Mouse (Mus musculus): Measurements from ENCODE around the gene Sulf2. TPM values are rescaled to one million over a fixed set of nuclear protein-coding genes. Genes with fewer than 3 reads are reported as not detected.
"Not testable (repeated sequence)": the region's sequence is repeated elsewhere in the genome, so short reads cannot be mapped to it uniquely, and the experiment has no call there.

The Sulf2 gene
- polyA plus RNA-seq (2015; fragmentation: Nextera tagmentation; extraction: Ambion mirVana): 25.3 and 28.9 TPM in 2 replicates

- Histone ChIP-seq H3K9ac (peak within 1 kb of the TSS; percentile 83), H3K27ac (peak within 1 kb of the TSS; percentile 73), H3K9me3 (replicated peaks) (no peaks in the 10 kb centered on the region), H3K4me1 (peaks cover 69% of the 10 kb centered on the region), H3K4me2 (peak within 1 kb of the TSS; percentile 98), H3K4me3 (peak within 1 kb of the TSS; percentile 67), H3K36me3 (ENCODE audit: poor library complexity, severe bottlenecking) (no peaks in the 10 kb centered on the region), H3K27me3 (peaks cover 36% of the 10 kb centered on the region)
- WGBS: under 1% methylated on average over 23 of the region's 23 CpGs
- ATAC-seq: peak; percentile 50; the same call in 1 of the 2 replicates
Observed at GRCm38 (mm10) chr2:166155454-166155815, at the start of gene Sulf2. Gene Sulf2 (minus strand): TSS chr2:166155663.

GRCm38 (mm10) chr2:166204174-166204573 lies 48.7 kb upstream of the Sulf2 start:
- no peak overlapping the region for H3K9ac ChIP-seq
- no peak for ATAC-seq
- H3K4me3 ChIP-seq: no peak overlapping the region
- H3K4me1 ChIP-seq: peaks cover 12% of the 10 kb centered on the region; the same call in 1 of the 2 replicates
- 0 out of 2 replicates have a peak, but pooled peaks cover 10% of the 10 kb centered on the region for H3K27me3 ChIP-seq
- 90% methylated on average over 13 of the region's 13 CpGs for WGBS
- no peak overlapping the region for H3K4me2 ChIP-seq
- H3K27ac ChIP-seq: no peak overlapping the region
- H3K36me3 ChIP-seq (ENCODE audit: poor library complexity, severe bottlenecking): no peaks in the 10 kb centered on the region
- no peaks in the 10 kb centered on the region for H3K9me3 ChIP-seq (replicated peaks)

- Histone ChIP-seq H3K4me3 (no peak overlapping the region), H3K9ac (no peak overlapping the region), H3K4me1 (peaks cover 12% of the 10 kb centered on the region; the same call in 1 of the 2 replicates), H3K27me3 (peaks cover 14% of the 10 kb centered on the region; the same call in 1 of the 2 replicates), H3K27ac (no peak overlapping the region), H3K36me3 (ENCODE audit: poor library complexity, severe bottlenecking) (no peaks in the 10 kb centered on the region), H3K4me2 (no peak overlapping the region), H3K9me3 (replicated peaks) (no peaks in the 10 kb centered on the region)
- ATAC-seq: no peak
- WGBS: 77% methylated on average over 11 of the region's 12 CpGs
Observed at GRCm38 (mm10) chr2:166203647-166204046, 48.2 kb upstream of the Sulf2 start.

GRCm38 (mm10) chr2:166197964-166198363 lies 42.5 kb upstream of the Sulf2 start:
- Histone ChIP-seq H3K4me3 (no peak overlapping the region), H3K4me2 (no peak overlapping the region), H3K36me3 (ENCODE audit: poor library complexity, severe bottlenecking) (no peaks in the 10 kb centered on the region), H3K27me3 (peaks cover 27% of the 10 kb centered on the region), H3K4me1 (peaks cover 3% of the 10 kb centered on the region; the same call in 1 of the 2 replicates), H3K9me3 (replicated peaks) (no peaks in the 10 kb centered on the region), H3K27ac (no peak overlapping the region), H3K9ac (no peak overlapping the region)
- no peak for ATAC-seq
- WGBS: 47% methylated on average over 7 of the region's 7 CpGs

GRCm38 (mm10) chr2:166197064-166197463 lies 41.6 kb upstream of the Sulf2 start:
- Histone ChIP-seq H3K36me3 (ENCODE audit: poor library complexity, severe bottlenecking) (no peaks in the 10 kb centered on the region), H3K4me1 (peaks cover 3% of the 10 kb centered on the region; the same call in 1 of the 2 replicates), H3K27ac (no peak overlapping the region), H3K9me3 (replicated peaks) (no peaks in the 10 kb centered on the region), H3K4me3 (no peak overlapping the region), H3K9ac (no peak overlapping the region), H3K27me3 (peaks cover 31% of the 10 kb centered on the region), H3K4me2 (no peak overlapping the region)
- WGBS: 78% methylated on average over 6 of the region's 6 CpGs
- no peak for ATAC-seq

GRCm38 (mm10) chr2:166196080-166196786 lies 40.8 kb upstream of the Sulf2 start:
- peaks cover 36% of the 10 kb centered on the region for H3K27me3 ChIP-seq
- 73% methylated on average over 13 of the region's 13 CpGs for WGBS

GRCm38 (mm10) chr2:166195041-166195440 lies 39.6 kb upstream of the Sulf2 start:
- H3K9ac ChIP-seq: no peak overlapping the region
- no peak overlapping the region for H3K4me3 ChIP-seq
- no peak for ATAC-seq
- H3K27ac ChIP-seq: no peak overlapping the region
- H3K9me3 ChIP-seq (replicated peaks): no peaks in the 10 kb centered on the region
- no peaks in the 10 kb centered on the region for H3K36me3 ChIP-seq (ENCODE audit: poor library complexity, severe bottlenecking)
- H3K27me3 ChIP-seq: peaks cover 45% of the 10 kb centered on the region
- peaks cover 3% of the 10 kb centered on the region; the same call in 1 of the 2 replicates for H3K4me1 ChIP-seq
- H3K4me2 ChIP-seq: no peak overlapping the region
- WGBS: 81% methylated on average over 6 of the region's 6 CpGs

More at GRCm38 (mm10) chr2:166196080-166196786, 40.8 kb upstream of the Sulf2 start:
- peaks cover 3% of the 10 kb centered on the region; the same call in 1 of the 2 replicates for H3K4me1 ChIP-seq
- H3K4me2 ChIP-seq: no peak overlapping the region
- no peak for ATAC-seq
- no peaks in the 10 kb centered on the region for H3K9me3 ChIP-seq (replicated peaks)
- H3K36me3 ChIP-seq (ENCODE audit: poor library complexity, severe bottlenecking): no peaks in the 10 kb centered on the region
- H3K9ac ChIP-seq: no peak overlapping the region
- no peak overlapping the region for H3K27ac ChIP-seq
- no peak overlapping the region for H3K4me3 ChIP-seq

GRCm38 (mm10) chr2:166194112-166194758 lies 38.8 kb upstream of the Sulf2 start:
- WGBS: 66% methylated on average over 16 of the region's 16 CpGs
- Histone ChIP-seq H3K36me3 (ENCODE audit: poor library complexity, severe bottlenecking) (no peaks in the 10 kb centered on the region), H3K4me2 (no peak overlapping the region), H3K27ac (no peak overlapping the region), H3K27me3 (peaks cover 53% of the 10 kb centered on the region), H3K9ac (no peak overlapping the region), H3K4me3 (no peak overlapping the region), H3K9me3 (replicated peaks) (no peaks in the 10 kb centered on the region), H3K4me1 (peaks cover 3% of the 10 kb centered on the region; the same call in 1 of the 2 replicates)
- ATAC-seq: no peak

- Histone ChIP-seq H3K4me2 (no peak overlapping the region), H3K36me3 (ENCODE audit: poor library complexity, severe bottlenecking) (no peaks in the 10 kb centered on the region), H3K27me3 (peaks cover 56% of the 10 kb centered on the region), H3K9me3 (replicated peaks) (no peaks in the 10 kb centered on the region), H3K27ac (no peak overlapping the region), H3K9ac (no peak overlapping the region), H3K4me3 (no peak overlapping the region), H3K4me1 (peaks cover 4% of the 10 kb centered on the region; the same call in 1 of the 2 replicates)
- WGBS: 91% methylated on average over 3 of the region's 3 CpGs
- ATAC-seq: no peak
Observed at GRCm38 (mm10) chr2:166193509-166193908, 38.0 kb upstream of the Sulf2 start.

GRCm38 (mm10) chr2:166190816-166191215 lies 35.4 kb upstream of the Sulf2 start:
- 74% methylated on average over 8 of the region's 8 CpGs for WGBS
- H3K9me3 ChIP-seq (replicated peaks): no peaks in the 10 kb centered on the region
- H3K9ac ChIP-seq: no peak overlapping the region
- peaks cover 12% of the 10 kb centered on the region for H3K4me1 ChIP-seq
- H3K27me3 ChIP-seq: peaks cover 65% of the 10 kb centered on the region
- ATAC-seq: no peak
- H3K27ac ChIP-seq: no peak overlapping the region
- H3K36me3 ChIP-seq (ENCODE audit: poor library complexity, severe bottlenecking): no peaks in the 10 kb centered on the region
- no peak overlapping the region for H3K4me2 ChIP-seq
- no peak overlapping the region for H3K4me3 ChIP-seq

- H3K4me2 ChIP-seq: no peak overlapping the region
- peaks cover 12% of the 10 kb centered on the region for H3K4me1 ChIP-seq
- no peaks in the 10 kb centered on the region for H3K36me3 ChIP-seq (ENCODE audit: poor library complexity, severe bottlenecking)
- H3K9me3 ChIP-seq (replicated peaks): no peaks in the 10 kb centered on the region
- no peak overlapping the region for H3K4me3 ChIP-seq
- WGBS: 94% methylated on average over 11 of the region's 11 CpGs
- H3K27me3 ChIP-seq: peaks cover 78% of the 10 kb centered on the region
- no peak overlapping the region for H3K27ac ChIP-seq
- no peak overlapping the region for H3K9ac ChIP-seq
- ATAC-seq: no peak
Observed at GRCm38 (mm10) chr2:166189191-166189590, 33.7 kb upstream of the Sulf2 start.

- H3K9me3 ChIP-seq (replicated peaks); H3K9ac ChIP-seq; H3K27ac ChIP-seq; H3K4me3 ChIP-seq; H3K36me3 ChIP-seq (ENCODE audit: poor library complexity, severe bottlenecking); H3K4me2 ChIP-seq: not testable (repeated sequence)
- peaks cover 79% of the 10 kb centered on the region for H3K27me3 ChIP-seq
- peaks cover 12% of the 10 kb centered on the region for H3K4me1 ChIP-seq
- WGBS: 27% methylated on average over 8 of the region's 11 CpGs
- ATAC-seq: peak; percentile 30; the same call in 1 of the 2 replicates
Observed at GRCm38 (mm10) chr2:166187874-166188453, 32.5 kb upstream of the Sulf2 start.

Data from forebrain, embryonic 13.5 days (tissue).